Mouse (Mus musculus) gastrocnemius, postnatal 36 days (tissue): ENCODE data around the gene Fxyd6. TPM values are rescaled to one million over a fixed set of nuclear protein-coding genes. Genes with fewer than 3 reads are reported as not detected.

ENCODE experiments used
- DNase-seq, 2 experiments: peaks; one replicate each; pipeline ENCODE4 v3.0.0; 2022
- intact Hi-C: fragments of 180-260 bp; cut with DNase I; formaldehyde crosslinking; loops from one replicate; pipeline ENCODE4 v1.15.1; 2025
- total RNA-seq, 2 experiments: library from RNA; stranded (reverse); gene quantifications; 2 replicates each; pipeline ENCODE4 v1.2.3; 2021

Fxyd6 gene
- total RNA-seq, 2 experiments from 2014 or later: 24.2 to 33.4 TPM

DNA sequence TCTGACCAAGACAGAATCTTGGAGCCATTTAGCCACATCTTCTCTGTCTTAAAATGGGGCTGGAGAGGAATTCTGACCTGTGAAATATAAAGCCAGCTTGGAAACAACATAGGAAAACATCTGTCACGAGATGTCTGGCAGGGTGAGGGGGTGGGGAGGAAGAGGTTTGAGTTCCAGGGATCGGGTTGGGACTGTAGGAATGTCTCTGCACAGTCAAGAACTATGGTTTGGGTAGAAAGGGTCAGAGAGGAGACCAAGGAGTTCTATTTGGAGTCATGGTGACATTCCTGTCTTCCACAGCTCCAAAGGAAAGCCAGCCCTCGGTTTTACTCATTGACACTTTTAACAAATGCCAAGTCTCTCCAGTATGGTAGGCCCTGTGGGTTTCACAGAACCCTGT lies 3.9 kb downstream of the Fxyd6 start:
- intact Hi-C loops: no loop called here
- DNase-seq: no peak

DNA sequence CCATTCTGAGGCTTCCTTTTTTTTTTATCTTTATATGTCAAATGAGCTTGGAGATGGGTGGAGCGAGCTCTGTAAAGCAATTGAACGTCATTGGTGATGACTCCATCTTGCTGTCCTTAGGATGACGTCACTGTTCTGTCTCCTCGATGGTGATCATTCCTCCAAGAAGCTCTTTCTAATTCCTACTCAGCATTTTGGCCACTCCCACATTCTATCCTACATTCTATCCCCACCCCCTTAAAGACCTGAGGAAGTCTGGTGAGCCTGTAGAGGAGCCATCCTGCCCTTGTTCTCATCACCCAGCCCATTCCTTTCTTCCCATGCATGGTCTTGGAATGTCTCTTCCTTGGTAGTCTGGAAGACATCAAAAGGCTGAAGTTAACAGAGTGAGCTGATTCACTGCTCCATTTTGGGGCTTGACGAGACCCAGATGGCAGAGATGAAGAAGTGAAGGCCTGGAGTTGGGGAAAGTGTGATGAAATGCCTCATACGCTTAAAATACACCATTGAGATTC lies 5.1 kb downstream of the Fxyd6 start:
- DNase-seq: no peak
- intact Hi-C loops: no loop called here

DNA sequence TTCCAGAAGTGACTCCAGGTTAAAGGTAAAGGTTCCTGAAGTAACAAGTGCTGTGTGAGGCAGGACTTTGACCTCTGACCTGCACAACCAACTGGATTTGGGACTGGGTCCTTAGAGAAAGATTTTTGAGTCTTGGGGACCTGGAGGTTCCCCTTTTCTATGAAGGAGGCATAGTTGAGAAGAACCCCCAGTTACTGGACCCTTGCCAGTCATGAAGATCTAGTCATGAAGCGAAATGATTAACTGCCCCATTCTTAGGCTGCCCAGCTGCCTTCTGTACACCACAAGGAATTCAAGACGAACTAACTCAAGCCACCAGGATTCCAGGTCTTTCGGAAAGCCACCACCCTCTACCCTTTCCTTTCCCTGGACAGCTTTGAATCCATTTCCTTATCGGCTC lies 6.4 kb downstream of the Fxyd6 start:
- intact Hi-C loops: no loop called here
- DNase-seq: no peak

DNA sequence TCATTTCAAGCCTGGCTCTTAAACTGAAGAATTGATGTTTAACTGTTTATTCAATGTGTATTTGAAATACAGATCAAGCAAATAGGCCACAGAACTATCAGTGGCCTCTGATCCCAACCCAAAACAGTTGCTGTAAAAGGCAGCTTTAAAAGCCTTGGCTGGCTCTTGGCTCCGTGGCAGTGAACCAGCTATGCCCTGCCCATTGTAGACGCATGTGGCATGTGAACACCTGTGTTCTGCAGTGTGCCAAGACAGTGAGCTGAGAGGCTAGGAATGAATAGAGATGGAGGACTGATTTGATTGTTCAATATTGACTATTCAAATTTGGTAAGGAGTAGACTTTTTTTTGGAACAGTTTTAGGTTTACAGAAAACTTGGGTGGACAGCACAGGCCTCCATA lies 6.9 kb downstream of the Fxyd6 start:
- no peak for DNase-seq
- intact Hi-C loops: no loop called here

DNA sequence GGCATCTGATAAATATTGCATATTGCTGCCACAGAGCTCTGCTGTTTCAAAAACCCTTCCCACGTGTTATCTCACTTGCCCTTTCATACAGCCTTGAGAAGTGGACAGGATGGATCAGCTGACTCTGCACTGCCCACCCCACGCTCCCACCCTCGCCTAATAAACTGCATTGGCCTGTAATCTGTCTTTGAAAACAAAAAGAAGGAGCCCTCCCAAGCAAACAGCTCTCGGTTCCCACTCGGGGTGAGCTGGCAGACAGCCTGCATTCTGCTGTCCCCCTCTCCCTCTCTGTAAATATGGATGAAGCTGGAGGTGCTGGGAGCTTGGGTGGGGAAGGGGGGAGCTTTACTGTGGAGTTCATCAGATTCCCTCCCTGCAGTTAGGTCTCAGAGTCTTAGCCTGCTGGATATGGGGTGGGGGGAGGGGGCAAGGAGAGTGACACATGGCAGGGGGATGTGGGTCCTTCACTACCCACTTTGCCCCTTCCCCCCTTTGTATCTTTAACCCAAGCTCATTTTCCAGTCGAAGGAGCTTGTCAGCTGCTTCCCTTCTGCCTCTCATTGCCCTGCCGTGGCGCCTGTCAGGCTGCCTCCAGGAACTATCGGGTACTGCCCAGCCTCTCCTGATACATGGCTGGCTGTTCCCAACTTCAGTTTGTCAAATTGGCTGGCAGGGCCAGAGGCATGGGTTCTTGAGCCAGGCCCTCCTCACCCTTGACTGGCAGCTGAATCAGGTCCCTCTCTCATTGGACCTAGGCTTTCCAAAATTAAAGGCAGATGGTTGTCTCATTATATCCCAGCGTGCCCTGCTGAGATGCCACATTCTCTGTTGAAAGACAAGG lies 10.6 kb downstream of the Fxyd6 start:
- intact Hi-C loops: no loop called here
- no peak for DNase-seq

DNA sequence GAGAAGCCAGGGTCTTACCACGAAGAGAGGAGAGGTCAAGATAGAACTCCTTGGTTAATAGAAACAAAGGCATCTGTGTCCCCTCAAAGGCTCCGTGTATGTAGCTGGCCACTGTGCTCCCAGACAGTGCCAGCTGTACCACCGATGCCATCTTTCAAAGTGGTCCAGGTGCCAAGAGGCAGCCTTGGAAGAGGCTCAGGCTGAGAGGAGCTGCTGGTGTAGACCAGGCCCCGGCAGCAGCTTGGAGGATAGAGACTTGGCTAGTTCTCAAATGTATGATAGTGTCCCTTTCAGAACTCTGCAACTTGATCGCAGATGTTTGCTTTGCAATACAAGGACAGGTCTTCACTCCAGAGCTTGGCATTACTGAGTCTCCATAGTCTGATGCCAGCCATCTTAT lies 12.4 kb downstream of the Fxyd6 start:
- DNase-seq: no peak
- intact Hi-C loops: no loop called here

DNA sequence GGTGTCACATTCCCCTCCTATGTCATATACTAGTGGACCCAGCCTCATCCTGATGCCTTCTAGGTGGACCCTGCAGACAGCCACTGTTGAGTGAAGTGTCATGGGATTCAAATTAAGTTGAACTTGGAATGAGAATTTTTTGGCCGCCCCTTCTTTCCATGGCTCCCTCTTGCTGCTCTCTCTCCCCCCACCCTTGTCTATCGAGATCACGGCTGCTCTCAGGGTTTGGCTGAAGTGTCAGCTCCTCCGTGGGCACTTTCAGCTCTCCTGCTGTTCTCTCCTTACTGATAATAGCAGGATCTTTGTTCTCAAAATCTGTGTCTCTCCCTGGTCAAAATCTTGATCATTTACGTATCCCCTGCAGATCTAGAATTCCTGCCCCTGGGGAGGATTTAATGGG lies 12.8 kb downstream of the Fxyd6 start:
- DNase-seq: no peak
- intact Hi-C loops: no loop called here

DNA sequence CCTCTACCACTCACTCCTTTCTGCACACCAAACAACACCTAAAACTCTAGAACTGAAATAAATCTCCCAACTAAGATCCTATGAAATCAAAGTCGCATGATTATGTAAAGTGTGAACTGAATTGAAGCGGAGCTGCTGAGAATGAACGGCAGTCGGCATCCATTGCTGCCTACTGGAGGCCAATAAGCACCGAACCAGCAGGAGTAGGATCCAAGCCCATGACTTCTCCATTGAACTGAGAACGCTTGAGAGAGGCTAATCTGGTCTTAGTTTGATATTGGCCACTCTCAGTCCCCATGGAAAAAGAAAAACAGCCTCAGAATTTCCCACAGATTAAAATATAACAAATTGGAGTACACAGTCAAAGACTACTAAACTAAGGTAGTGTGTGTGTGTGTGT lies 13.9 kb downstream of the Fxyd6 start:
- intact Hi-C loops: no loop called here
- DNase-seq: no peak

DNA sequence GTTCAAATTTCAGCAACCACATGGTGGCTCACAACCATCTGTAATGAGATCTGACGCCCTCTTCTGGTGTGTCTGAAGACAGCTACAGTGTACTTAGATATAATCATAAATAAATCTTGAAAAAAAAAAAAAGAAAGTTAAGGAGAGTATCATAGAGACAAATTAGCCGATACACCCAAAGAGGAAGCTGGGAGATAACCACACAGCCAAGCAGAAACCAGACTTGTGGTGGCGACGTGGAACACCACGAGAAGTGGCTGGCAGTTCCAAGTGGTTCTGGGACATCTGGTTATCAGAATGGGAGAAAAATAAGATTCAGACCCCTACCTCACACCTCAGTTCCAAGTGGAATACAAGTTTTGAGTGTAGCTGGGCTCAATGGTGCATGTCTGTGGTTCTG lies 16.7 kb downstream of the Fxyd6 start:
- no peak for DNase-seq
- intact Hi-C loops: loop anchor here (5.0 kb wide), 1 partner anchor 164 kb away; no protein-coding TSS in a partner anchor

DNA sequence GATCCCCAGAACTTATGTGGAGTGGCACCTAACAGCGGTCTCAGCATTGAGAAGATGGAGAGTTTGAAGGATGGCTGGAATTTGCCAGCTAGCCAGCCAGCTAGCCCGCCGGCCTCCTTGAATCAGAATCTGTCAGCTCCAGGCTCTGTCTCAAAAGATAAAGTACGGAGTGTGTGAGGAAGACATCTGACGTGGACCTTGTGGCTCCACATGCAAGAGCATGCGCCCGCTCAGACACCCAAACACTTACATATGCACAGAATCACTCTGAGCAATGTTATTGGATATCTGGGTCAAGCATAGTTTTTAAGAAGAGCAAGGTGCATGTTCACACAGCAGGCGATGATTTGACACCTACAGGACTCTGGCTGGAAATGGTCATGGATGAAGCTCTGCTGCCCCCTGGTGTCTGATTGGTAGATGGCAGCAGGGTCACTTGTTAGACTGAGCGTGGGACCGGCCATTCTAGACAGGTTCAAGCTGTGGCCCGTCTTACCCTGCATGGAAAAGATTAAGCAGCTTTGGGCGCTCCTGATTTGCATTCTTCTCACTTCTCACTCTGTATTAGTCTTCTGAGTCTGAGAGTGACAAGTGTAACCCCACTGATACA lies 18.5 kb downstream of the Fxyd6 start:
- peak; percentile 79 to 85 for DNase-seq
- intact Hi-C loops: loop anchor here (1.0 to 5.0 kb wide), 2 partner anchors 88 to 166 kb away; no protein-coding TSS in a partner anchor

DNA sequence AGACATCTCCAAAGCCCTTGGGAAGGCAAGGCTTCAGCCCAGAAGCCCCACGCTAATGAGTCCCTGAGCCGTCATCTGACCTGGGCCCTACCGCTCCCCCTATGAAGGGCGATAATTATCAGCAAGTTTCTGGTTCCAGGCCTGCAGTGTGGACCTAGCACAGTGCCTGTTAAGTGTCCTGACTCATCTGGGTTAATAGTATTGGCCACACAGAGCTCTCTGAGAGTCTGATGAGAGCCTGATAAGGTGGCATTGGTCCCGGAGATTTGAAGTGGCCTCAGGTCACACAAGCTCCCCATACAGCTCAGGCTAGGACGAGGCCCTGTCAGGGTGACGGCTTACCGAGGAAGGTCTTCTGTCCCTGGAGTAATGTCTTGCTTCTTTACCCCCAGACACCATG lies 19.6 kb downstream of the Fxyd6 start:
- intact Hi-C loops: loop anchor here (1.0 to 5.0 kb wide), 2 partner anchors 44 to 167 kb away; no protein-coding TSS in a partner anchor

DNA sequence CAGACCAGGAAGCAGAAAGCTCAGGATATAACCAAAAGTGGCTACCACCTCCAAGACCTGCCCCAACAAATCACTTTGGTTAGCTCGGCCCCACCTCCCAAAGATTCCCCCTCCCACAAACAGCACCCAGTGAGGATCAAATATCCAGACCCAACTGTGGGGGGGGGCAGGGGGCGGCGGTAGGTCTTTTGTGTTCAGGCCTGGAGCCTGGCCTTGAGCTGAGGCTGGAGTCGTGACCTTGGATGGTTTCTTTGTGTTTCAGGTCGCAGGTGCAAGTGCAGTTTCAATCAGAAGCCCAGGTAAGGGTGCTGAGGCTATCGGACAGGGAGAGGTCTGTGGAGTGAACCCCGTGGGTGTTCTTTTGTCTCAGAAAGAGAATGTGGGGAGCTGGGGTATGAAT lies 21.3 kb downstream of the Fxyd6 start:
- intact Hi-C loops: no loop called here

More for the DNA sequence above, 19.6 kb downstream of the Fxyd6 start:
- no peak for DNase-seq

DNA sequence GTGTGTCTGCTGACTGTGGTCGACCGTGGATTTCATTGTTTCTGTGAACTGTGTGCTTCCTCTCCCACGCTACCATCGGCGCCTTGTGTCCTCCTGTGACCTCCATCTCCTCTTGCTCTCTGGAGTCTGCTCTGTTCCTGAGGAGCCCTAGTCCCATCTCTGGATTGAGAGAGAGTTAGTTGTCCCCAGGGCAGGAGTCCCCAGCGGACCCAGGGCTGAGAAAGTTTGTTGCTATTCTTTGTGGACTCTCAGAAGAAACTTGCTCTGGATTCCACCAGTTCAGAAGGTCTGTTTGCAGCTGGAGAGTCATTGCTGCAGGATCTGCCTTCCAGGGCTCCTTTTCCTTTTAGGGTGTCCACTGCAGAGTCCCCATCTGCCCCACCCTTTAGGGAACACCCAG lies 25.2 kb downstream of the Fxyd6 start:
- no peak for DNase-seq
- intact Hi-C loops: no loop called here

More for the DNA sequence above, 21.3 kb downstream of the Fxyd6 start:
- DNase-seq: no peak

DNA sequence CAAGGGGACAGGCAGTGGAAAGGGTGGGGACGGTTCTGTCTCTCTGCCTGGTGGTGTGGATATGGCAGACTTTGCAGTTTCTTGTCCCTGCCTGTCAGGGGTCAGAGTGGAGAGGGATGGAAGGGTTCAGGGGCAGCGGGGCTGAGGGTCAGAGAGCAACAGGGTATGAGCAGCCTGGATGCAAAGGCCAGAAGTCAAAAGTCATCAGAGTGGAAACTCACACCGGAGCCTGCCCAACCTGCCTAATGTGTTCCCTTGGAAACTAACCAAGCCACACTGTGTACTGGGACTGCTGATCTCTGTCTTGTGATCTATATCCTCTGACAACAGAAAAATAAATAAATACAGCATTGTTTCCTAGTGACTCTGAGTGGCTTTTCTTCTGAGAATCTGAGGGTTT lies 25.8 kb downstream of the Fxyd6 start:
- DNase-seq: no peak
- intact Hi-C loops: no loop called here

DNA sequence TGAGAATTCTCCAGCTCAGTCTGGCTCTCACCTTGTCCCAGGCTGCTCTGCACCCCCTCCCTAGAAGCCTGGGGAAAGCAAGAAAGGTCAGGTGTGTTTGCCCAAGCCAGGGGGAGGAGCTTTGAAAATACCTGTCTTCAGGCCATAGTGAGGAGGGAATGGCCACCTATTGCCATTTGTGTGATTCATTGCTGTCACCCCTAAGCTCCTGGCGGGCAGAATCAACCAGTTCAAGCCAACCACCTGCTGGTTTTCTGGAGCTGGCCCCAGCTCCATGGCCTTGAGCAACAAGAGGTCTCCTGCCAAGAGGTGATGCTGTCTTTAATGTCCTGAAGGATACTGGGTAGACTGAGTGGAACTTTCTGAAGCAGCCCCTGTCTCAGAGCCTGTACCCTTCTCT lies 28.4 kb downstream of the Fxyd6 start:
- no peak for DNase-seq
- intact Hi-C loops: no loop called here

DNA sequence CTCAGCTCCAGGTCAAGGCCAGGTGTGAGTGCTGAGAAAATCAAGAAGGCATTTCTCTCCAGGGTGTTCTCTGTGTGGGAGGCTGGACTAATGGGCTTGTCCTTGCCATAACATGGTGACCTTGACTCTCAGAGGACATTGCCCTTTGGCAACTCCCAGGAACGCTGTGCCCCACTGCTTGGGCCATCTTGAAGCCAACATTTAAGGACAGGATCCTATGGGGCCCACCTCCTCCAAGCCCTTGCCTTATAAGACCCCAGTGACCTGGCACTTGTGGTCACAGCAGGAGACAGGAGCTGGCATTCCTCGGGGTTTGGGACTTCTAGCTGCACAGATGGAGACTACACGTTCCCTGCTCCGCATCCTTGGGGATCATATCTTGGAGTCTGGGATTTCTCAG lies 29.4 kb downstream of the Fxyd6 start, which contains the start of gene Fxyd2:
TSS of gene Fxyd2 (plus strand) at position 236 of the 400 bp plus-strand sequence.
- intact Hi-C loops: no loop called here
- DNase-seq: no peak

DNA sequence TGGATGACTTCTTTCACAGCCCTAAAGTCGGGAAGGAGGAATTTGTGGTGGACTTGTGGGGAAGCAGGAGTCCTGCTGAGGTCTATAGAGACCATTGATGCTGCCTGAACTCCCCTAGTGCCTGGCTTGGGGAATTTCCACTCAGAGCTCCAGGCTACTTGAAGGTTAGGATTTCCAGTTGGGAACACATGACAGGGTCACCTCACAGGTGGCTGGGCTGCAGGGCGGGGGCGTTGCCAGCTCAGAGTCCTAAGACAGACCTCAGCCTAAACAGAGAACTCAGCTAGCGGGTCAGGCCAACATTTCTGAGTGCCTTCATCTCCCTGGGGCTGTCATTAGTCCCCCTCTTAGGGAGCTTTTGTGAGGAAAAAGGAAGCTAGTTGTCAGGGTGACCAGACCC lies 31.9 kb downstream of the Fxyd6 start:
- intact Hi-C loops: no loop called here
- no peak for DNase-seq

DNA sequence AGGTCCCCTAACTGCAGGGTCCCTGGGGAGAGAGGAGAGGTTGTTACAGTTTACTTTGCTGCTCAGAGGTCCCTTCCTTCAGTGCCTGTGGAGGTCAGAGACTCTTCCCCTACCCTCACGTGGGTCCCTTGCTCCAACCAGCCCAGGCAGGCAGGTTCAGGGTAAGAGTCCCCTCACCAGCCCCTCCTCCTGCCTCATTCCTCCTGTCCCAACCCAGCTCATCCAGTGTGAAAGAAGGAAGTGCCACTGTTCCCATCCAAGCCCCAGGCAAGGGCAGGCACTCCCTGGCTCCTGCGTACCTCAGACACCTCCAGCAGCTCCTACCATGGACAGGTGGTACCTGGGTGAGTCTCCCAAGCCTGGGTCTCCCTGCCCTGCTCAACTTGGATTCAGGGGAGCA lies 33.0 kb downstream of the Fxyd6 start:
- no peak for DNase-seq
- intact Hi-C loops: no loop called here

DNA sequence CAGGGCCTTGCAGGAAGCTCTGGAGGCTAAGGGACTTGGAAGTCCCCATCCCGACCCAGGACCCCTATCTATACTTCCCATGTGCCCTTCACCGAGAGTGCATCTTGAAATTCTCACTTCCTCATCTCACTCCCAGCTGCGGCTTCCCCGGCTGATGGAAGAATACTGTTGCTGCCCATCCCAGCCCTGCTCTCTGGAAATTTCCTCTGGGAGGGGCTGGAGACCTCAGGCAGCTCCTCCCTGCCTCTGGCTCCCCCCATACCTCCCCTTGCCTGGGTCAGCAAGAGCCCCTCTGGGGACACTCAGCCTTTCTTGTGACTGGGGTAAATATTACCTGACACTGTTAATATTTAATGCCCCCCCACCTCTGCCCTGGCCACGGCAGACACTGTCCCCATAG lies 35.7 kb downstream of the Fxyd6 start:
- intact Hi-C loops: loop anchor here (5.0 kb wide), 2 partner anchors 103 to 183 kb away; no protein-coding TSS in a partner anchor
- no peak for DNase-seq

DNA sequence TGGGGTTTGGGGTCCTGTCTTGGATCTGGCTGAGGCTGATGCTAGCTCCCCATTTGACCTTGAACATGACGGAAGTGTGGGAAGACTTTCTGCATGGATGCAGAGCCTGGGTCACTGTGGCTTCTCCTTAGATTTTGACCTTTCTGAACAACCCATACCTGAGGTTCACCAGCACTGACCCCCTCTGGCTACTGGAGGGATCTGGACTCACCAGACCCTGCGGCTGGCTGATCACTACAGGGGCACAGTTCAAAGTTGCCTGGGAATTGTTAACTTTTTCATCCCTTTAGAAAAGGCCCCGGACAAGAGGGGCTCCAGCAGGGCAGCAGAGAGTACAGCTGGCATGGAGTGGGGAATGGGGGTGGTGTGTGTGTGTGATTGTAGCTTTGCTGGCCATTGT lies 36.8 kb downstream of the Fxyd6 start:
- no peak for DNase-seq
- intact Hi-C loops: loop anchor here (5.0 kb wide), 2 partner anchors 105 to 185 kb away; no protein-coding TSS in a partner anchor
